Mouse (Mus musculus) liver, embryonic 14.5 days (tissue): ENCODE measurements around the gene Cap2. TPM values are rescaled to one million over a fixed set of nuclear protein-coding genes. Genes with fewer than 3 reads are reported as not detected.
A peak's percentile ranks its signal among the peaks of the same experiment; 100 is the strongest.

Experiments used
- ATAC-seq: fragments of 200-750 bp; cut with Nextera tagmentation; 2 replicates; pipeline ENCODE4 v1.8.0; 2017; ENCODE audit warnings: moderate number of reproducible peaks, mild to moderate bottlenecking, moderate library complexity; ENCODE audit not compliant: insufficient read depth
- DNase-seq, 3 experiments: peaks; one replicate each; pipeline ENCODE4 v3.0.0-alpha.2; 2012 to 2013; ENCODE audit warnings: low read depth in 3 of 3, low spot score in 3 of 3
- H3K27ac ChIP-seq: fragments of 300-500 bp; sonication (generic); 2 replicates; pipeline ENCODE4 v1.5.1; 2014; ENCODE audit warnings: moderate library complexity, mild to moderate bottlenecking, control low read depth, inconsistent platforms
- H3K27me3 ChIP-seq: fragments of 300-500 bp; sonication (generic); 2 replicates; pipeline ENCODE4 v1.6.1; 2014; ENCODE audit warnings: mild to moderate bottlenecking, low read length, moderate library complexity; ENCODE audit not compliant: control insufficient read depth, insufficient read depth
- H3K36me3 ChIP-seq: fragments of 300-500 bp; sonication (generic); replicated peaks from 2 replicates; pipeline ENCODE4 v1.6.1; 2014; ENCODE audit warnings: low read depth; ENCODE audit not compliant: control insufficient read depth, insufficient read depth
- H3K4me1 ChIP-seq, 2 experiments: fragments of 200-500 bp in 1 of 2; fragments of 300-500 bp in 1 of 2; sonication (generic) in 1 of 2; replicated peaks; 2 replicates each; pipeline ENCODE4 v1.6.1; 2012 to 2014; ENCODE audit warnings: antibody characterized with exemption in 1 of 2, inconsistent platforms in 1 of 2, low read length in 1 of 2; ENCODE audit not compliant: control insufficient read depth in 2 of 2, insufficient read depth in 2 of 2
- H3K4me2 ChIP-seq: fragments of 300-500 bp; sonication (generic); 2 replicates; pipeline ENCODE4 v1.6.1; 2014; ENCODE audit warnings: low read depth, mild to moderate bottlenecking, control low read depth, moderate library complexity
- H3K4me3 ChIP-seq, 2 experiments: fragments of 200-500 bp in 1 of 2; fragments of 300-500 bp in 1 of 2; sonication (generic) in 1 of 2; 2 replicates each; pipeline ENCODE4 v1.5.1; 2012 to 2014; ENCODE audit warnings: low read depth in 2 of 2, low read length in 2 of 2, mild to moderate bottlenecking in 2 of 2, control low read depth in 1 of 2, inconsistent platforms in 1 of 2, moderate library complexity in 1 of 2; ENCODE audit not compliant: insufficient read depth in 1 of 2
- H3K9ac ChIP-seq: fragments of 300-500 bp; sonication (generic); replicated peaks from 2 replicates; pipeline ENCODE4 v1.6.1; 2014; ENCODE audit warnings: mild to moderate bottlenecking, control low read depth, moderate library complexity
- H3K9me3 ChIP-seq: fragments of 300-500 bp; sonication (generic); 2 replicates; pipeline ENCODE4 v1.6.1; 2016; ENCODE audit warnings: low read length, mixed read lengths; ENCODE audit not compliant: control insufficient read depth
- CTCF ChIP-seq: IDR thresholded peaks from 2 replicates; pipeline ENCODE4 v1.5.1; 2016; ENCODE audit warnings: antibody characterized with exemption, low read depth, control low read depth
- EP300 ChIP-seq: IDR thresholded peaks from 2 replicates; pipeline ENCODE4 v1.6.1; 2016; ENCODE audit warnings: antibody characterized with exemption, low read depth
- WGBS: fragments of 180-500 bp; shearing (Covaris S2); extraction: QIAGEN DNeasy Blood & Tissue Kit; methylation state at CpG from one replicate; pipeline ENCODE4 v1.1.7; 2014; ENCODE audit not compliant: insufficient replicate concordance; 5-methylcytosine and 5-hydroxymethylcytosine counted together
- polyA plus RNA-seq, 2 experiments: library from polyadenylated mRNA; depleted of rRNA in 1 of 2; stranded (reverse) in 1 of 2; unstranded in 1 of 2; fragments of >200 nt; fragmentation: Nextera tagmentation in 1 of 2; extraction: Ambion mirVana in 1 of 2; gene quantifications; 2 replicates each; pipeline versions ENCODE4 v1.2.1 to v1.2.3; 2012 to 2014

Cap2 gene
- polyA plus RNA-seq, 2 experiments, result 0.55 TPM

DNA sequence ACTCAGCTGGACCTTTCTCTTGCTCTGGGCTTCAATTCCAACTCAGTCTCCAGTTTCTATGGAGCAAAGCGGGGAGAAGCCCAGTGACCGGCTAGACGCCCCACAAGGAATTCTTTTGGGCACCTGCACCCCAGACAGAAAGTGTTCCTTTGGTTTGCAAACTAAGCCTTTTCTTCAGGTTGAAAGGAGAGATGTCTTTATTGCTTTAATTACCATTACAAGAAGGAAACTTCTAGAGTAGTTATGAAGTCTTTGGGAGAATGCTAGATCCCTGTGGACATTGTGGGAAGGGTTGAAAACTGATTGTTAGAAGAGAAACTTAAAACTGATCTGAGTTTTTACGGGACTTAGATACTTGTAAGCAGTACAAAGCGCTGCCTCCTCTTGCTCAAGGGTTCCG, 143.8 kb downstream of the Cap2 start:
- no peak overlapping the region for H3K4me2 ChIP-seq
- no peak for TF ChIP-seq CTCF
- no peak for TF ChIP-seq EP300
- ATAC-seq (no peak), DNase-seq (no peak)
- H3K9ac ChIP-seq, result no peak overlapping the region
- H3K36me3 ChIP-seq, result no peaks in the 10 kb centered on the region
- no peaks in the 10 kb centered on the region for H3K4me1 ChIP-seq
- 77% methylated on average over 6 of the region's 6 CpGs for WGBS
- H3K9me3 ChIP-seq, result peaks cover 4% of the 10 kb centered on the region
- no peak overlapping the region for H3K4me3 ChIP-seq
- no peaks in the 10 kb centered on the region for H3K27me3 ChIP-seq
- H3K27ac ChIP-seq, result no peak overlapping the region

DNA sequence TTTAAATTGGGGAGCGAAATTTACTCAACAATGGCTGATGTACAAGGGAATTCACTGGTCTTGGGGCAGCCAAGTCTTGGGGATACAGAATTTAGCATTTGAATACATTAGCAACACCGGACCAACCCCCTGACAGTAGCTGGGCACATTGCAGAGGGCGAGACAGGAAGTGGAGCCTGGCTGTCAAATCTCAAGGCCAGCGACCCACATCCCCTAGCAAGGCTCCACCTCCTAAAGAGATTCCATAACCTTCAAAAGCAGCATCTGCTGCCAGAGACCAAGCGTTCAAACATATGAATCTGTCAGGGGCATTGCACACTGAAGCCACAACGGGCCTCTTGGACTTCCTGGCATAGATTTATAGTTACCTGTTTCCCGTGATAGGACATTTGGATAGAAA, 150.2 kb downstream of the Cap2 start:
- Histone ChIP-seq H3K4me2 (no peak overlapping the region), H3K9me3 (no peaks in the 10 kb centered on the region), H3K27ac (no peak overlapping the region), H3K9ac (no peak overlapping the region), H3K27me3 (no peaks in the 10 kb centered on the region), H3K4me1 (no peaks in the 10 kb centered on the region), H3K4me3 (no peak overlapping the region), H3K36me3 (no peaks in the 10 kb centered on the region)
- DNase-seq, result no peak
- TF ChIP-seq CTCF (no peak), EP300 (no peak)
- ATAC-seq, result no peak
- 36% methylated on average over 7 of the region's 7 CpGs for WGBS

DNA sequence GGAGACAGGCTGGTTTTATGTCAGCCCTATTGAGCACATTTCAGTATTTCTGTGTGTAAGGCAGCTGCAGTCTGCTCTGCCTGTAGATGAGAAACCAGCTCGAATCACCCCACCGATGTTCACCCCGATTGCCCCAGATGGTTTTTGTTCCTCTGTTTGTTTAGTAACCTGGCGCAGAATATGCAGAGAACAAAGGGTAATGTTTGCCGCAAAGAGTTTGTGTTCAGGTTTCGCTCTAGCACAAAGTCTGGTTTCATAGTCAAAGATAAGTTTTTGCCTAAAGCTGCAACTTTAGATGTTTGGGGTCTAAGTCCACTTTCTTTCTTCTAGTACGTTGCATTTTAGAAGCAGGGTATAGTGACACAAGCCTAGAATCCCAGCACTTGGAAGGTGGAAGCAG, 151.0 kb downstream of the Cap2 start:
- Histone ChIP-seq H3K36me3 (no peaks in the 10 kb centered on the region), H3K9ac (no peak overlapping the region), H3K27me3 (no peaks in the 10 kb centered on the region), H3K4me2 (no peak overlapping the region), H3K27ac (no peak overlapping the region), H3K9me3 (no peaks in the 10 kb centered on the region), H3K4me1 (no peaks in the 10 kb centered on the region), H3K4me3 (no peak overlapping the region)
- ATAC-seq, result no peak
- DNase-seq, result no peak
- TF ChIP-seq EP300 (no peak), CTCF (no peak)
- WGBS, result 73% methylated on average over 7 of the region's 7 CpGs

DNA sequence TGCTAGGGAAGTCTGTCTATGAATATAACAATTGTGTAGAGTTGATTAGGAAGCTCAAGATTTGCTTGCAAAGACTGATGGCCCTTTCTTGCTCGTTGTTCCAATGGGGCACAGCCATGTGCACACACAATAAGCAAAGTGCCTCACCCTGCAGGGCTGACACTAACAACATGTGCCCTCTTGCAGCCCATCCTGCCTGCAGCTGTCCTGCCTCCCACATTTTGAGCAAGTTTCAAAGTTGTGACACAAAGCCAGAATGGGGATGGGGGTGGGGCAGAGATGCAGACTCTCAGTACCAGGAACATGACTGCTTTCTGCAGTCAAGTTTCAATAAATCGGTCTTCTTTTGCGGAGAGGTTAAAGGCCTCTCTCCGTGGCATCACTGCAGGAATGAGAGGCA, 152.0 kb downstream of the Cap2 start:
- no peak overlapping the region for H3K4me2 ChIP-seq
- 76% methylated on average over 4 of the region's 4 CpGs for WGBS
- H3K9me3 ChIP-seq, result no peaks in the 10 kb centered on the region
- H3K27me3 ChIP-seq, result no peaks in the 10 kb centered on the region
- TF ChIP-seq EP300 (no peak), CTCF (no peak)
- no peak overlapping the region for H3K27ac ChIP-seq
- no peak overlapping the region for H3K4me3 ChIP-seq
- DNase-seq (no peak), ATAC-seq (no peak)
- H3K9ac ChIP-seq, result no peak overlapping the region
- no peaks in the 10 kb centered on the region for H3K36me3 ChIP-seq
- H3K4me1 ChIP-seq, result no peaks in the 10 kb centered on the region

DNA sequence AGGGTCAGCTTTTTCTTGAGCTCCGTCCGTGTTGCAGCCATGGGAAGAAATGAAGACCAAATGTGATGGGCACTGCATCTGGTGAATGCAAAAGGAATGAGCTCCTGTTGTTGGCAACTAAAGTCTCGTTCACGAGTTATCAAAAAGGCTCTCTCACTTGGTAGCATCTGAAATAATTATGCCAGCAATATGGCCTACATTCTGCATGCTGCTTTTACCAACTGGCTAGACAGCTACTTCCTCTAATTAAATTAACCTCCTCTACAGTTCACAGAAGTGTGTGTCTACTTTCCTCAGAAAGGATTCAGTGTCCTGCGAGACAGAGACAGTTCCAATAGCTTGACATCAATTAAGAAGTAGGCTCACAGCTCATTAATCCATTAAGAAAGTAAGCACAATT, 152.9 kb downstream of the Cap2 start:
- Histone ChIP-seq H3K9ac (no peak overlapping the region), H3K36me3 (no peaks in the 10 kb centered on the region), H3K27ac (no peak overlapping the region), H3K4me2 (no peak overlapping the region), H3K27me3 (no peaks in the 10 kb centered on the region), H3K9me3 (no peaks in the 10 kb centered on the region), H3K4me1 (no peaks in the 10 kb centered on the region), H3K4me3 (no peak overlapping the region)
- 66% methylated on average over 5 of the region's 5 CpGs for WGBS
- ATAC-seq, result no peak
- no peak for DNase-seq
- no peak for TF ChIP-seq EP300
- no peak for TF ChIP-seq CTCF

DNA sequence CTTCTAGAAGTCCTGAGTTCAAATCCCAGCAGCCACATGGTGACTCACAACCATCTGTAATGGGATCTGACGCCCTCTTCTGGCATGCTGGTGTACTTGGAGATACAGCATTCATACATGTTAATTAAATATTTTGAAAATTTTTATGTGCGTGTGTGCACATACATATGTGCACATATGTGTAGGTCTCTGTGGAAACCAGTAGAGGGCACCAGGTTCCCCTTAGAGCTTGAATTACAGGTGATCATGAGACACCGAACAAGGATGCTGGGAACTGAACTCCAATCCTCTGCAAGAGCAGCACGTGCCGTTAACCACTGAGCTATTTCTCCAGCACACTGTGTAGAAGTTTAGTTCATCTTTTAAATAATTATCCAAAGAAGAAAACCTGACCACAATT, 157.6 kb downstream of the Cap2 start:
- WGBS, result 69% methylated on average over 5 of the region's 5 CpGs
- TF ChIP-seq CTCF (peak; percentile 50), EP300 (no peak)
- no peak overlapping the region for H3K9ac ChIP-seq
- H3K4me2 ChIP-seq, result no peak overlapping the region
- H3K27ac ChIP-seq, result no peak overlapping the region
- no peak overlapping the region for H3K4me3 ChIP-seq
- DNase-seq (no peak), ATAC-seq (no peak)
- H3K27me3 ChIP-seq, result no peaks in the 10 kb centered on the region
- H3K4me1 ChIP-seq, result no peaks in the 10 kb centered on the region
- H3K9me3 ChIP-seq, result no peaks in the 10 kb centered on the region
- no peaks in the 10 kb centered on the region for H3K36me3 ChIP-seq
